24 mouse cellular contexts compared by ENCODE assay signal in the genomic region with DNA sequence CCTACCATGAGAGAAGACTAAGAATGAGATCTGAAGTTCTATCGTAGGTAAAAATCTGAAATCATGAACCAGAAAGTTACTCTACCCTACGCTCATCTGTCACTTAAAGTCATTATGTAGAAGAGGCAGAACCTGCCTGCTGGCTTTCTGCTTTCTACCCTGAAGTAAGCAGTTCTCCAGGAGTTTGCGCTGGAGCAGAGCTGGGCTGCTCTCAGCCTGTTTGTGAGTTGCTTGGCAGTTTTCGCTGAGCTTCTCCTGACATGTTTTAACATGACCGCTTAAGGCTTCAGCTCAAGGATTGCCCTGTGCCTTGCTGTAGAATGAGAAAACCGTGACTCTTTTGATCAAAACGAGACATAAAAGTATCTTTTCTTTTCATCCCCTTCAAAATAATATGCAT. TPM values are rescaled to one million over a fixed set of nuclear protein-coding genes. Genes with fewer than 3 reads are reported as not detected.
"Had no signal": no experiment of that assay in that cellular context is flagged by ENCODE, and none has a peak within 500 bp of the region (broad histone marks: within the 10 kb centered on the region; RNA-seq: fewer than 3 reads in every experiment).

No protein-coding gene starts in this region.

- H3K4me3 ChIP-seq: intestine, embryonic 15.5 days; kidney, embryonic 15.5 days; liver, embryonic 12.5 days; liver, embryonic 15.5 days; lung, embryonic 15.5 days had no signal

- H3K27ac ChIP-seq: intestine, embryonic 15.5 days; kidney, embryonic 15.5 days; liver, embryonic 12.5 days; liver, embryonic 15.5 days; lung, embryonic 15.5 days had no signal

- H3K27me3 ChIP-seq: intestine, embryonic 15.5 days; kidney, embryonic 15.5 days; liver, embryonic 12.5 days; liver, embryonic 15.5 days; lung, embryonic 15.5 days had no signal

- H3K9me3 ChIP-seq: intestine, embryonic 15.5 days; kidney, embryonic 15.5 days; liver, embryonic 12.5 days; liver, embryonic 15.5 days; lung, embryonic 15.5 days had no signal

- H3K4me2 ChIP-seq: intestine, embryonic 15.5 days; kidney, embryonic 15.5 days; liver, embryonic 12.5 days; liver, embryonic 15.5 days; lung, embryonic 15.5 days; midbrain, embryonic 11.5 days had no signal

- DNase-seq: kidney, adult 11 months; kidney, adult 8-10 months; kidney, postnatal 10 days; kidney, postnatal 36 days; lung, adult 18-20 months; lung, postnatal 10 days; lung, postnatal 4 days; midbrain, embryonic 14.5 days; thymus, adult 2 months; thymus, postnatal 25 days had no signal

- ATAC-seq: intestine, embryonic 15.5 days; liver, embryonic 12.5 days had no signal

- H3K9ac ChIP-seq: intestine, embryonic 15.5 days; kidney, embryonic 15.5 days; liver, embryonic 12.5 days; liver, embryonic 15.5 days; lung, embryonic 15.5 days had no signal

- H3K4me1 ChIP-seq: intestine, embryonic 15.5 days; kidney, embryonic 15.5 days; liver, embryonic 12.5 days; liver, embryonic 15.5 days; lung, embryonic 15.5 days had no signal

- H3K36me3 ChIP-seq: intestine, embryonic 15.5 days; kidney, embryonic 15.5 days; liver, embryonic 12.5 days; liver, embryonic 15.5 days; lung, embryonic 15.5 days had no signal

RNA-seq across cellular contexts. Expression of gene Gpr87, which starts 0.8 kb away (rescaled TPM):
- total RNA-seq: layer of hippocampus, postnatal 14 days; left cerebral cortex, postnatal 25 days; megakaryocyte progenitor cell, adult 5-6 weeks; megakaryocyte-erythroid progenitor cell, adult 5-6 weeks had no signal
- polyA plus RNA-seq: intestine, embryonic 15.5 days; kidney, embryonic 15.5 days; liver, embryonic 12.5 days; liver, embryonic 15.5 days; midbrain, postnatal 0 days; neural tube, embryonic 11.5 days; small intestine, adult 2 months; spleen, adult 2 months had no signal

RNA-seq across cellular contexts. Expression of gene P2ry13, which starts 16.6 kb away (rescaled TPM):
- total RNA-seq: megakaryocyte-erythroid progenitor cell, adult 5-6 weeks had no signal
